Mouse (Mus musculus) lung, embryonic 14.5 days (tissue): ENCODE data around the gene Heatr6. TPM values are rescaled to one million over a fixed set of nuclear protein-coding genes. Genes with fewer than 3 reads are reported as not detected.

ENCODE experiments used
- ATAC-seq: fragments of 200-750 bp; cut with Nextera tagmentation; 2 replicates; pipeline ENCODE4 v1.8.0; 2017; ENCODE audit warnings: mild to moderate bottlenecking, moderate TSS enrichment, moderate library complexity; ENCODE audit not compliant: insufficient read depth
- DNase-seq: peaks from one replicate; pipeline ENCODE4 v3.0.0-alpha.2; 2015
- H3K27ac ChIP-seq: fragments of 300-500 bp; sonication (generic); 2 replicates; pipeline ENCODE4 v1.5.1; 2014; ENCODE audit warnings: low read depth, mild to moderate bottlenecking, moderate library complexity
- H3K27me3 ChIP-seq: fragments of 300-500 bp; sonication (generic); 2 replicates; pipeline ENCODE4 v1.6.1; 2014; ENCODE audit warnings: low read length, control low read depth; ENCODE audit not compliant: insufficient read depth
- H3K36me3 ChIP-seq: fragments of 300-500 bp; sonication (generic); 2 replicates; pipeline ENCODE4 v1.6.1; 2014; ENCODE audit warnings: control low read depth; ENCODE audit not compliant: insufficient read depth
- H3K4me1 ChIP-seq: fragments of 300-500 bp; sonication (generic); 2 replicates; pipeline ENCODE4 v1.6.1; 2014; ENCODE audit warnings: antibody characterized with exemption, control low read depth; ENCODE audit not compliant: insufficient read depth
- H3K4me2 ChIP-seq: fragments of 300-500 bp; sonication (generic); 2 replicates; pipeline ENCODE4 v1.6.1; 2014; ENCODE audit warnings: mild to moderate bottlenecking
- H3K4me3 ChIP-seq: fragments of 300-500 bp; sonication (generic); 2 replicates; pipeline ENCODE4 v1.5.1; 2014; ENCODE audit warnings: low read depth, low read length
- H3K9ac ChIP-seq: fragments of 300-500 bp; sonication (generic); 2 replicates; pipeline ENCODE4 v1.6.1; 2014
- H3K9me3 ChIP-seq: fragments of 300-500 bp; sonication (generic); 2 replicates; pipeline ENCODE4 v1.6.1; 2016; ENCODE audit warnings: low read depth, low read length, control low read depth
- CTCF ChIP-seq: IDR thresholded peaks from 2 replicates; pipeline ENCODE4 v1.5.1; 2016; ENCODE audit warnings: antibody characterized with exemption, low read depth
- WGBS: fragments of 180-500 bp; shearing (Covaris S2); extraction: QIAGEN DNeasy Blood & Tissue Kit; methylation state at CpG from one replicate; pipeline ENCODE4 v1.1.7; 2014; 5-methylcytosine and 5-hydroxymethylcytosine counted together
- polyA plus RNA-seq: library from polyadenylated mRNA; unstranded; fragments of >200 nt; fragmentation: Nextera tagmentation; extraction: Ambion mirVana; gene quantifications from 2 replicates; pipeline ENCODE4 v1.2.1, GENCODE M21; 2014

The Heatr6 gene
- polyA plus RNA-seq, 1 experiment from 2014 or later = 26.5 TPM

DNA sequence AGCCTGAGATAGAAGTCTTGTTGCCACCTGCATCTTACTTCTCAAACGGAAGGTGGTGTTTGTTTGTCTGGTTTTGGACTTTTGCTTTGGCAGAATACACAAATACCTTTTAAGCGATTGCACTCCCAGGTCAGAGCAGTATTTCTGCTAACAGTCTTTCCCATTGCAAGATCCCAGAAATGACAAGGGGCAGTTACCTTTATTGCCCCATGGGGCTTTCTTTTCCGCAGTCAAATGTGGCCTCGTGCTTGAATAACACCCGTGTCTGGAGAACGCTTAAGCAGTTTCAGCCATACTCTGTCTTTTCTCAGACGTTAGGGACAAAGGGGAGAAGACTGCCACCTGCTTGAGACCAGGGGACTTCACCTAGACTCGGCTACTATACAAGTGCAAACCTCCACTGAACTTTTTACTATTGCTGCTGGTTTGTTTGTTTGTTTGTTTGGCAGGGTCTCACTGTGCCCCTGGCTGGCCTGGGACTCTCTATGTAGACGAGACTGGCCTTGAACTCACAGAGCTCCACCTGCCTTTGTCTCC, 65.2 kb downstream of the Heatr6 start:
- H3K4me1 ChIP-seq = no peaks in the 10 kb centered on the region
- no peak for DNase-seq
- no peak overlapping the region for H3K4me2 ChIP-seq
- H3K27ac ChIP-seq = 0 out of 2 replicates have a peak overlapping the region, but pooled peaks have one; percentile 27
- ATAC-seq = no peak
- no peak overlapping the region for H3K9ac ChIP-seq
- TF ChIP-seq CTCF = no peak
- no peaks in the 10 kb centered on the region for H3K9me3 ChIP-seq
- no peaks in the 10 kb centered on the region for H3K36me3 ChIP-seq
- no peak overlapping the region for H3K4me3 ChIP-seq
- no peaks in the 10 kb centered on the region for H3K27me3 ChIP-seq
- WGBS = 52% methylated on average over 9 of the region's 9 CpGs

DNA sequence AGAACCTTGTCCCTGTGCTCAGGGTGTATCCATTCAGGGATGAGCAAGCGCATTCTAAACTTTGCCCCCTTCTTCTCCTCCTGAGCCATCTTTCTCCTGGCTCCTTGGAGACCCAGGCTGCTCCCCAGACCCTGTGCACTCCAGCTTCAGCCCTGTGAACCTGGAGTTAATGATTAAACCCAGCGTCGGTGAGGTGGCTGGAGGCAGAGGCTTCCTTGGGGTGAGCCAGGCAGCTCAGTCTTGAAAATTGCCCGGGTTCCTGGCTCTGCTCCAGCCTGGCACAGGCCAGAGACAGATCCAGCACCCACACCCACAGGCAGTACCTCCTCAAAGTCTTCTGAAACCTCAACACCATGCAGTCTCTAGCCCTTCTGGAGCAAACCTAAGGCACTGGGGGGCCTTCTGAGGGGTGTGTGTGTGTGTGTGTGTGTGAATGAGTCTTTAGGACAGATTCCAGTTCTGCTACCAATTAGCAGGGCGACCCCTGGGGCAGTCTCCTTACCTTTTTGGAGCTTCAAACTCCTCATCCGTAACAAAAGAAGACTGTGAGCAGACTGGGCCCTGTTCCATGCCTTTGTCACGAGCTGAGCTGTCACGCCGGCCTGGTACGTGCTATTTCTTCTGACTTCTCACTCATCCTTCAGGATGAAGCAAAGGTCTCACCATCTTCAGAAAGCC, 66.4 kb downstream of the Heatr6 start:
- DNase-seq = peak; percentile 73
- no peak for TF ChIP-seq CTCF
- H3K9ac ChIP-seq = no peak overlapping the region
- H3K4me1 ChIP-seq = no peaks in the 10 kb centered on the region
- peak overlapping the region; percentile 76 for H3K27ac ChIP-seq
- peak; percentile 52; the same call in 1 of the 2 replicates for ATAC-seq
- 48% methylated on average over 10 of the region's 10 CpGs for WGBS
- no peak overlapping the region for H3K4me3 ChIP-seq
- H3K9me3 ChIP-seq = no peaks in the 10 kb centered on the region
- no peaks in the 10 kb centered on the region for H3K27me3 ChIP-seq
- no peaks in the 10 kb centered on the region for H3K36me3 ChIP-seq
- H3K4me2 ChIP-seq = no peak overlapping the region

DNA sequence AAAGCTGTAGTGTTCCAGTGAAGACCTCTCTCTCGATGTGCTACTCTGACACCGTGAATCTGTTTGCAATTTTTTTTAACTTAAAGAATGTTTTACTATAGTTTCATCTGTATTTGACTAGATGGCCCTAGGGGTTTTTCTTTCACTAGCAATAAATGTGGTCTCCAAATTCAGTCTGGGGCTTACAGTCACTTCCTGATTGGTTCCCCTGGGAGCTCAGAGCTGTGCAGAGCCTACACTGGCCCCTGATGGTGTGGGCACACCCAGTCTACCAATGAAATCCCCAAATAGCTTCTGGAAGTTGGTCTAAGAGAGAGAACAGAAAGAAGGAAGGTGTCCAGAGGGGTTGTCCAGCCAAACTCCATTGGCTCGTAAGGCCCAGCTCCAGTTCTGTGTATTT, 72.6 kb downstream of the Heatr6 start:
- no peak for TF ChIP-seq CTCF
- no peaks in the 10 kb centered on the region for H3K4me1 ChIP-seq

DNA sequence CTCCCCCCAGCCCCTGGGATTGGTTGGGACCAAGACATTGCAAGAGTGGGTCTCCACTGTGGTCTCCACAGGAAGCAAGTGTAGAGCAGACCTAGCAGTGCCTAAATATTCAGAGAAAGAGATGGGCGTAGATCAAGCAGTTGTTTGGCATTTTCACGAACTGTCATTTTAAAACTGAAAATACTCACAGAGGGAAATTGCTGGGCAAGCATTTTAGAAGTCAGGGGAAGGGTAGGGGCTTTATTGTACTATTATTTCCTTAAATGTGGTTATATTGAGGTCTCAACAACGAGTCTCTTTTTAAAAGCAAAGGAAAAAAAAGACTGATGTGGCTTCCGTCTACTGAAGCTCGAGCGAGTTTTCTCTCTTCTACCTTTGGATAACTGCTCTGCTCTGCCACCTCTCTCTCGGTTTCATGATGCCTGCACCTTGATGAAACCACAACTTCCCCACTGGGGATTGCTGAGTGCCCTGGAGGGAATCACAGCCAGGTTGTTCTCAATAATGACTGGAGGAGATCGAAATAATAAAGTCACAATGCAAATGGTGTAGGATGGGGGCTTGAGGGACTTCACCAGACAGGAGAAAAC, 75.2 kb downstream of the Heatr6 start:
- Histone ChIP-seq H3K36me3 (no peaks in the 10 kb centered on the region), H3K4me3 (no peak overlapping the region), H3K4me1 (no peaks in the 10 kb centered on the region), H3K27ac (no peak overlapping the region), H3K9ac (no peak overlapping the region), H3K9me3 (no peaks in the 10 kb centered on the region), H3K27me3 (no peaks in the 10 kb centered on the region), H3K4me2 (no peak overlapping the region)
- 77% methylated on average over 8 of the region's 8 CpGs for WGBS
- no peak for ATAC-seq
- no peak for TF ChIP-seq CTCF
- DNase-seq = no peak

More for the DNA sequence above, 72.6 kb downstream of the Heatr6 start:
- H3K9ac ChIP-seq = no peak overlapping the region
- H3K4me2 ChIP-seq = no peak overlapping the region
- no peaks in the 10 kb centered on the region for H3K36me3 ChIP-seq
- no peak for DNase-seq
- WGBS = 85% methylated on average over 3 of the region's 3 CpGs
- ATAC-seq = no peak
- H3K27me3 ChIP-seq = no peaks in the 10 kb centered on the region
- H3K4me3 ChIP-seq = no peak overlapping the region
- no peaks in the 10 kb centered on the region for H3K9me3 ChIP-seq
- no peak overlapping the region for H3K27ac ChIP-seq

DNA sequence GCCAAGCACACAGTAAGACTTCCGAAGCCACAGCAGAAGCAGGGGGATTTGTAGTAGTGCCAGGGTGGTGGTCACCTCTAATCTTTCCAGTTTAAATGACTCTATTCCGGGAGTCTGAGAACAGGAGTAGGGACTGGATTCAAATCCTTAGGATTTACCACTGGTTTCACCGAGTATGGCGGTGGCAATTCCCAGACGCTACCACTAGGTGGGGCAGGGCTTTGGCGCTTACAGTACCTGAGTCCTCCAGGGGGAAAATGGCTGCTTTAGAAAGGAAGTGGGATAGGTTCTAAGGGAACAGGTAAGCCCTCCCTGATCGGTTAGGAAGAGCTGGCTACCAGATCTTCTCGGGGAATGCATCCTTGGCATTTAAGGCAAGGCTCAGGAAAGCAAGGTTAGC, 78.9 kb downstream of the Heatr6 start:
- DNase-seq (peak; percentile 75), ATAC-seq (no peak)
- TF ChIP-seq CTCF = peak; percentile 77
- no peaks in the 10 kb centered on the region for H3K27me3 ChIP-seq
- H3K4me1 ChIP-seq = no peaks in the 10 kb centered on the region
- H3K27ac ChIP-seq = no peak overlapping the region
- no peak overlapping the region for H3K4me3 ChIP-seq
- H3K36me3 ChIP-seq = no peaks in the 10 kb centered on the region
- no peaks in the 10 kb centered on the region for H3K9me3 ChIP-seq
- WGBS = 46% methylated on average over 8 of the region's 8 CpGs
- no peak overlapping the region for H3K4me2 ChIP-seq
- no peak overlapping the region for H3K9ac ChIP-seq

Other genes with a start within 250 kb of the Heatr6 start
- gene Heatr9, start 231.5 kb upstream of the Heatr6 start, polyA plus RNA-seq = 0.09 TPM in 1 of 2 replicates, not detected in the other
- 0.64 TPM in 1 of 2 replicates, not detected in the other for gene Ccl5, start 223.2 kb upstream of the Heatr6 start, polyA plus RNA-seq
- gene Ccl9, start 175.1 kb upstream of the Heatr6 start, polyA plus RNA-seq = 2.8 and 7.0 TPM in 2 replicates
- 4.8 and 7.2 TPM in 2 replicates for gene Ccl6, start 160.6 kb upstream of the Heatr6 start, polyA plus RNA-seq
- not detected in 2 replicates for gene Rpl9-ps1, start 108.1 kb upstream of the Heatr6 start, polyA plus RNA-seq
- gene Ccl3, start 104.3 kb upstream of the Heatr6 start, polyA plus RNA-seq = 0.33 and 0.51 TPM in 2 replicates
- 0.59 and 1.3 TPM in 2 replicates for gene Ccl4, start 91.1 kb upstream of the Heatr6 start, polyA plus RNA-seq
- gene Wfdc17, start 49.7 kb upstream of the Heatr6 start, polyA plus RNA-seq = 0.76 and 2.8 TPM in 2 replicates
- 0.41 TPM in 1 of 2 replicates, not detected in the other for gene Wfdc18, start 44.7 kb upstream of the Heatr6 start, polyA plus RNA-seq
- gene Wfdc21, start 6.8 kb upstream of the Heatr6 start, polyA plus RNA-seq = 0.99 and 1.2 TPM in 2 replicates
- gene Hnf1b, start 96.4 kb downstream of the Heatr6 start, polyA plus RNA-seq = 10.9 and 11.4 TPM in 2 replicates
- gene Ddx52, start 188.4 kb downstream of the Heatr6 start, polyA plus RNA-seq = 39.4 and 39.5 TPM in 2 replicates
- gene Synrg, start 210.7 kb downstream of the Heatr6 start, polyA plus RNA-seq = 9.3 and 9.9 TPM in 2 replicates